Mouse (Mus musculus) right cerebral cortex, postnatal 10 days (tissue): ENCODE measurements around the gene Cyp24a1.

ENCODE experiments used
- DNase-seq, 2 experiments: peaks; one replicate each; pipeline ENCODE4 v3.0.0; 2021; ENCODE audit warnings: low spot score in 2 of 2

Cyp24a1 gene

DNA sequence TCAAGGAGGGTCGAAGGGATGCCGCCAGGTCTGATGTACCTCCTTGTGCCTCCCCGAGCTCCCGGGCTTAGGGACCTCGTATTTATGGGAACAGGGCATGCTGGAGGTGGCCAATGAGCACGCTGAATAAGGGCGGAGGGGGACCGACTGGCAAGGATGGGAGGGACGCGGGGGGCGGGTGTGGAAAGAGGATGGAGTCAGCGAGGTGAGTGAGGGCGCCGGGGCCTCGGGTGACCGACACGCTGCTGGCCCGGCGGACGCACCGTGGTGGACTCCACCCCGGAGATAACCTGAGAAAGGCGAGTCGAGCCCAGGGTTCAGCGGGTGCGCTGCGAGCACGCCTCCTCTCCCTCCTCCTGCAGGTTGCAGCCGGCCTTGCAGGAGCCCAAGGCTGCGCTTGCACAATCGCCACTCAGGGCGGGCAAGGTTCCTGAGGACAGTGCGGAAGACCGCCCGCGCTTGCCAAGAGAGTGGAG is at the start of gene Cyp24a1:
Cyp24a1 (minus strand) TSS at position 55 of the 476 bp plus-strand sequence.
- DNase-seq: no peak

DNA sequence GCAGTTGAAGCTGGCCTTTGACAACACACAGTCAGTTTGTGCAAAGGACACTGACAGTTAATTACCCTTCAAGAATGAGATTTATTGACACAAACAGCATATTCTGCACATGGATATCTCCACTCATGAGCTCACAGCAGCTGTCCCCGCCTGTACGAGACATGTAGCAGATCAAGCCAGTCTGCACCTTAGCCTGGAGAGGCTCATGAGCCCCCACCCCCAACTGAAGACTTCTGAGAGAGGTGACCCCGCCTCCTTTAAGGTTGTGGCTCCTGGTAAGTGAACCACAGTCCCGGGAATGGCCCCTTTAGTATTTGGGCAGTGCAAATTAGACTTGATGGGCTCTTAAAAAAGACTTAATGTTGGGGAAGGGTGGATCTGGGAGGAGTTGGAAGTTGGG is 48.8 kb upstream of the Cyp24a1 start:
- DNase-seq: no peak

GRCm38 (mm10) chr2:170544950-170545349 is 48.0 kb upstream of the Cyp24a1 start:
- no peak for DNase-seq

DNA sequence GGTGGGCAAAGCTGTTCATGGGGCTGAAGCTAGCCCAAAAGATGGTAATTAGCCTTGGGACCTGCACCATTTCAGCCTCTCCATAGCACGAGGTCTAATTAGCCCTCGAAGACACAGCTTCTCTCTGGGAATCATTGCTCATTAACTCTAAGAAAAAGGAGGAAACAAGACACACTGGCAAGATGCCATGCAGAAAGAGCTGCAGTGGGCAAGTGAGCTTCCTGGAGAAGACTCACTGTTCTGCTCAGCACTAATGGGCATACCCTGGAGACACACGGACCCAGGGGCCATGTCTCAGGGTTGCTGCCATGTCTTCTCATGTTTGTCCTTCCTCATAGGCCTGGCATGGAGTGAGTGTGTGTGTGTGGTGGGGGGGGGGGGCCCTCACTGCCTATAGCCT is 47.2 kb upstream of the Cyp24a1 start:
- no peak for DNase-seq

DNA sequence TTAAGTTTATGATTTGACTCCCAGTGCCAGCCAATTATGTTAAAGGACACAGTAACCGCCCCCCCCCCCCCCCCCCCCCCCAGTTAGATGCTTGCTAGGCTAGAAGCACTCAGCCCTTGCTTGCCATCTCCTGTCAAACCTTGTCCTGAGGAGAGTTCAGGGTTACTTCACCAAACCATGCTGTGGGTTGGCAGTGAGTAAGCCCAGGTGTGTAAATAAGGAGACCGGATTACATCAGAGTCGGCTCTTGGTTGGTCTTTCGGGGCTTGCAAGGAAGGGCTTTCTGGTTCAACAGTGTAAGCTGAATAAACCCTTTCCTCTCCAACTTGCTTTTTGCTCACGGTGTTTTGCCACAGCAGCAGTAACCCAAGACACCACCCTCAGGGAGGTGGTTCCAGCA is 46.7 kb upstream of the Cyp24a1 start:
- DNase-seq: no peak

- DNase-seq: peak; percentile 55 to 80
These were observed 42.3 kb upstream of the Cyp24a1 start for GRCm38 (mm10) chr2:170539211-170539610.

DNA sequence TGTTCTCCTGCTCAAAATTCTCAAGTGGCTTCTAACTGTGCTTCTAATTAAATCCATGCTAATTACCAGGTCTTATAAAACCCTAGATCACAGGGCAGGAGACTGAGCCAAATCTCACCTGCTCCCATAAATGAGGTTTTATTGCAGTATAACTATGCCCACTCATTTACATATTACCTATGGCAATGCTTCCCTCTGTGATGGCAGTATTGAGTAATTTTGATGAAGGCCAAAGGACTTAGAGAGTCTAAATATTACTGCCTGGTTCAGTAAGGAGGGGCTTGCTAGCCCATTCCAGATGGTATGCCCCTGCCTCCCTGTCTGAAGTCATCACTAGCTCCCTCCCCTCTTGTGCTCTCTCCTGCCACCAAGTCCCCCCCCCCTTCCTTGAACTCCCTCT is 38.9 kb upstream of the Cyp24a1 start:
- DNase-seq: no peak

DNA sequence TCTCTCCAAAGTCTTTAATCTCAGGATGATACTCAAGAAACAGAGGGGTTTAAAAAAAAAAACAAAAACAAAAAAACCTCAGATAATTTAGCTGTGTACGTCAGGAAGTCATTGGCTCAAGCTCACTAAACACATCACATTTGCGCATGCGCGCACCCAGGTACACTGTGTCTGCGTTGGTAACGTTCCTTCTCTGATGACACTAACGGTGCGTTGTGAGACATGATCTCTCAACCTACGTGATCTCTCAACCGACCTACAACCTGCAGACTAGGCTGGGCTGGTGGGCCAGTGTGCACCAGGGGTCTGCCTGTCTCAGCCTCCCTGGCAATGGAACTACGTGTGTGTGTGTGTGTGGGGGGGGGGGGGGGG is 37.8 kb upstream of the Cyp24a1 start:
- DNase-seq: no peak

GRCm38 (mm10) chr2:170534116-170534802 is 37.3 kb upstream of the Cyp24a1 start:
- DNase-seq: no peak

DNA sequence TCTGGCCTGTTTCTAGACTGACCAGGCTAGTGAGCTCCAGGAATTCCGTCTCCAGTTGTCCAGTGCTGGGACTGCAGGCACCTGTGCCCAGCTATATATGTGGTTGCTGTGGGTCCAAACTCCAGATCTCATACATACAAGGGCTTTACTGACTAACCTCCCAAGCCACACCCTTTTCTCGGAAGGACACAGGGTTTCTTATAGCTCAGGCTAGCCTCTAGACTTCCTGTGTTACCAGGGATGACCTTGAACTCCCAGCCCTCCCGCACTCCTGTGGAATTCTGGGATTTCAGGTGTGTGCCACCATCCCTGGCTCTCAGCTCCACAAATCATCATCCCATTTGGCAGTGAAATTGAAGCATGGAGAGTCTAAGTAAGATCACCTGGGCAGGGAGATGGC is 33.3 kb upstream of the Cyp24a1 start:
- DNase-seq: no peak

- DNase-seq: no peak
These were observed 32.8 kb upstream of the Cyp24a1 start for GRCm38 (mm10) chr2:170529766-170530165.

- no peak for DNase-seq
These were observed 31.1 kb upstream of the Cyp24a1 start for GRCm38 (mm10) chr2:170528061-170528460.

DNA sequence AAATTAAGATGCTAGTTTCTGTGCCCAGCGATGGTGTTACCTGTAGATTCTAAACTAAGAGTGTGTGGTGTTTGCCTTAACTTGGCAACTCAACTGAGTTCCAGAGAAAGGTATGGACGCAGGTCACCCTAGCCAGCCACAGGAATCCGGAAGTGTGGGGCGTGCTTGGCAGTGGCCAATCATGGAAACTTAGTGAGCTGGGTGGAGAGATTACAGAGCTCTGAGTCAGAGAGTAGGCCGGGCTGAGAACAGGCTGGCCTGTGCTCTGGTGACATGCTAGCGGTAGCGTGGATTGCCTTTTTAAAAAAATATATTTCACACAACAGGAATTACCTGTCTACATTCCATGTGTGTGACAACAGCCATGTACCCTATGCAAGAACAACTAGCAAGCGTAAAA is 29.6 kb upstream of the Cyp24a1 start:
- no peak for DNase-seq

DNA sequence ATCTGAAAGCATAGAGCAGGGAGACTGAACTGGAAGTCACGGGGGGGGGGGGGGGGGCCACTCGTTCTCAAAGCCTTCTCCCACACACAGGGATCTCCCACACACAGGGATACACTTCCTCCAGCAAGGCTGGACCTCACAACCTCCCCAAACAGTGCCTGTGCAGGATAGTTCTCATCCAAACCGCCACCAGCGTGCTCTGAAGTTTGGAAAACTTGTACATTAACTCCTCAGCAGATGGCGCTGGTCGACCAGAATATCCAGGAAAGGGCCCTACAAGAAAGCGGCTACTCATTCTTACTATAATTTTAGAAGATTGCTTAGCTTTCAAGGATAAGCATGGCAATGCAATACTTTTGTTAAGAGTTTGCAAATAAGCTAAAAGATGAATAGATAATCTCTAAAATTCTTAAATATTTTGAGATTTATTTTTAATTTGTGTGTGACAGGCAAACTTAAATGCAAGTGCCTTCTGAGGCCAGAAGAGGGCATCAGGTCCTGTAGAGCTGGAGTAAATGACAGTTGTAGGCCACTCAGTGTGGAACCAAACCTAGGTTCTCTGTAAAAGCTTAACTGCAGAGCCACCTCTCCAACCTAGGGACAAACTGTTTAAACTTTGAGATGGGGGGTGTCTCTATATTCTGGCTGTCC is 23.5 kb upstream of the Cyp24a1 start:
- DNase-seq: peak; percentile 73 to 81

- DNase-seq: no peak
These were observed 16.8 kb upstream of the Cyp24a1 start for GRCm38 (mm10) chr2:170513756-170514155.

DNA sequence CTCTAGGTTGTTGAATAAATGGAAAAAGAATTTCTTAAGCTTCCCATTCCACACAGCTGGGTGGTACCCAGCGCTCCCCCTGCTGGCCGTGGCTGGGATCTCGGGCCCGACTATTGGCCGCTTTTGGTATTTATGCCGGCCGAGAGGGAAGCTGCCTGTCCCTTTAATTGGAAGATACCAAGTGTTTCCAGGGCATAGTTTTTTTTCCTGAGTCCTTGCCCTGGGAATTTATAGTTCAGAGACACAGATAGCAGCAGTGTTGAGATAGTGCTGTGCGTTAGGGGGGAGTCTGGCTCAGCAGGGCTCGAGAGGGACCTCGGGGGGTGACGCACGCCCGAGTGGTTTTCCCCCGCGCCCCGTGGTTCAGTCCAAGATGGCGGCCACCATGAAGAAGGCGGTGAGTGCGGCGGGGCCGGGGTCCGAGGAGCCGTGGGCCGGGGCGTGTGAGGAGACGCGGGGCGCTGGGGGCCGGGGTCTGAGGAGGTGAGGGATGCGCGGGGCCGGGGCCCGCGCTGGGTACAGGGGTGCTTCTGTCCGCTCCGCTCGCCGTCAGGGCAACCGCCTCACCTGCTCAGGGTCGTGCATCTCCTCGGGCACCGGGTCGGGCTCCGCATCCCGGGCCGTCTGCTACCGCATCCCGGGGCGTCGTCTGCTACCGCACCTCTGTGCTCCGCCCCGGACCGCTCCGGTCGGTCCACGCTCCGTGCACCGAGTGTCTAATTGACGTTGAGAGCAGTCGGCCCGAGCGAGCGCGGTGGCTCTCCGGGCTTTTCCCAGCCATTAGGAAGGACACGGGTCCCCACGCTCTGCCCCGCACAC is 14.3 kb upstream of the Cyp24a1 start:
- DNase-seq: peak; percentile 90 to 94

DNA sequence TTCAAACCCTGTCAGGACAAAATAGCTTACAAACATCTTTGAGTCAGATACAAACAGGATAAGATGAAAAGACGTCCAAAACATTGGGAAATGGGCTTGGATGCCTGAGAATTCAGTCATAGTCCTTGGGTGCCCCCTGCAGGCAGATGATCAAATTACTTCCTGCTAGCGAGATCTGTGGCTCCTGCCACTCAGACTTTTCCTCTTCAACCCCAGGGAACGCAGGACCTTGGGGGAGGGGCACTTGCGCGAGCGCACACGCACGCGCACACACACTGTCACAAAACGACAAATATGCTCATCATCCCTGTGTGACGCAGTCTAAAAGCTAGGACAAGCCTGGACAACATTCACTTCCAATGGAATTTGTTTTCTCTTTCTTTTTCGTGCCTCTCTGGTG is 11.9 kb upstream of the Cyp24a1 start:
- peak; percentile 90 to 94 for DNase-seq

- peak; percentile 87 to 92 for DNase-seq
These were observed 10.8 kb upstream of the Cyp24a1 start for GRCm38 (mm10) chr2:170507734-170508133.

DNA sequence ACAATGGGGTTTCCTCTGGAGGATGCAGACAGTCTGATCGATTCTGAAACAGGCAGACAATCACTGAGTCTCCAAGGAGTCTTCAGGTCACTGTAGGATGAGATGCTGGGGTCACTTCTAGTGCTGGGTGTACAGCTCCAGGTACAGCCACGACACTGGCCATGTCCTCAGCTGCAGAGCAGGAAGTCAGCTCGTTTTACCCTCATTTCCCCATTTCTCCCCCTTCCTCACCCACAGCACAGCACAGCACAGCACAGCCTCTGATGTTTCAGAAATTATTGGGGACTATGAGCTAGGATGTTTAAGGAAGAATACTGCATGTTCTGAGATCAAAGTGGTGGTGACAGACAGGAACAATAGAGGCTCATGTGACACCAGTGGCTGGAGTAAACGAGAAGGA is 7.0 kb upstream of the Cyp24a1 start:
- DNase-seq: no peak

- DNase-seq: no peak
These were observed 6.4 kb upstream of the Cyp24a1 start for GRCm38 (mm10) chr2:170503343-170503742.

GRCm38 (mm10) chr2:170498011-170498410 is 1.1 kb upstream of the Cyp24a1 start:
- DNase-seq: no peak

DNA sequence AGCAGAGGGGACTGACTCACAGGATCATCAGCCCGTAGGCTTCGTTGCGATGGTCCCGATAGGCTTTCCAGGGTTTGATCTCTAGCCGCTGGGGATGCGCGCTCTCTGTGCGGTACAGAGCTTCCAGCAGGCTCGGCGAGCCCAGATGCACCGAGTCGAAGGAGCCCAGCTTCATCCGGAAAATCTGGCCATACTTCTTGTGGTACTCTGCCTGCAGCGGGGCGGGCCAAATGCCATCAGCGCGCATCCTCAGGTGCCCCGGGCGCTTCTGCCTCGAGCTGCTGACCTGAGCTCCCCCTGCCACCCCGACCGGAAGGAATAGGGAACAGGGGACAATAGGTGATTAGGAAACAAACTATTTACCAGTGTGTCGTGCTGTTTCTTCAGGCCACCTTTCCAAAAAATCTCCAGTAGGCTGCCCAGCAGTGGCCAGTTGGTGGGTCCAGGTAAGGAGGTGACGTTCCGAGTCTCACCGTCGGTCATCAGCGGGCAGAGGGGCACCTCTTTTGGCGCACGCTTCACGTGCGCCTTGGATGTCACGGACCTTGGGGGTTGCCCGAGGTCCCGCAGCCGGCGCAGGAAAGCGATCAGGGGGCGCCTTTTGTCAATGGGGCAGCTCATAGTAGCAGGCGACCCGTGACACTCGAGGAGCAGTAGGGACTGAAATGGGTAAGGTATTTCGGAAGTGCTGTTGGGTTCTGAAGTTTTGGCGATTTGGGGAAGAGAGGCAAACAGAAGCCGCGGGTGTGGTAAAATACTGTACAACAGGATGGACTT is 603 bp downstream of the Cyp24a1 start, which contains the start of gene Pfdn4:
Pfdn4 (plus strand) TSS at position 275 of the 777 bp plus-strand sequence.
- no peak for DNase-seq
